ENCODE assay signal across 11 mouse cellular contexts in genomic region chr2:150808812-150809211, GRCm38 (mm10).
"Had no signal": no experiment of that assay in that cellular context is flagged by ENCODE, and none has a peak within 500 bp of the region (broad histone marks: within the 10 kb centered on the region; RNA-seq: fewer than 3 reads in every experiment).

No protein-coding gene starts in this region.

- H3K4me2 ChIP-seq: limb, embryonic 13.5 days; neural tube, embryonic 12.5 days; stomach, embryonic 15.5 days had no signal

- H3K9ac ChIP-seq: limb, embryonic 13.5 days; liver, embryonic 14.5 days; neural tube, embryonic 12.5 days; stomach, embryonic 15.5 days had no signal

- H3K9me3 ChIP-seq: limb, embryonic 13.5 days; neural tube, embryonic 12.5 days; stomach, embryonic 15.5 days had no signal

- DNase-seq: kidney, adult 8-10 months; kidney, postnatal 25 days; lung, adult 18-20 months; right cerebral cortex, postnatal 14 days; thymus, adult 2 months; thymus, postnatal 25 days had no signal

- H3K27me3 ChIP-seq: limb, embryonic 13.5 days; neural tube, embryonic 12.5 days; stomach, embryonic 15.5 days had no signal

- H3K27ac ChIP-seq: limb, embryonic 13.5 days; liver, embryonic 14.5 days; neural tube, embryonic 12.5 days; stomach, embryonic 15.5 days had no signal

- H3K4me1 ChIP-seq: limb, embryonic 13.5 days; neural tube, embryonic 12.5 days; stomach, embryonic 15.5 days had no signal

- H3K4me3 ChIP-seq: limb, embryonic 13.5 days; myocyte; neural tube, embryonic 12.5 days; stomach, embryonic 15.5 days had no signal
